Mouse (Mus musculus): Measurements from ENCODE around the gene Becn1. TPM values are rescaled to one million over a fixed set of nuclear protein-coding genes. Genes with fewer than 3 reads are reported as not detected.
"Not testable (repeated sequence)": the region's sequence is repeated elsewhere in the genome, so short reads cannot be mapped to it uniquely, and the experiment has no call there.

Gene Becn1
- polyA plus RNA-seq, 1 experiment from 2014 or later: 166 TPM

DNA sequence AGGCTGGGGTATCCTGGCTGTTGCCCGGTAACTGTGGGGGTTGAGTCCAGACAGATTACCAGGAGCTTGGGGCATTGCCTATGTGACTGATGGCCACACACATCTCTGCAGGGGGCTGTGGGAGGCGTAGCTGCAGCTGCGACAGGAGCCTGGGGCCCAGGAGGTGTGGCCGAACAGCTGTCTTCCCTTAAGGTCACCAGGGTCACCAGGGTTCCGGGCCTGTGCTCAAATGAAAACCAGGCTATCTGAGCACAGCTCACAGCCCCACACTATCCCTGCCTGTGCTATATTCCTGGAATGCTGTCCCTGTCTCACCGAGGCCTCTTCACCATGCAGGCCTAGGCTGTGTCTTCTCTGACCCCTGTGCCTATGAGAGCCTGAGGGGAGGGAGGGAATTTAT is 32.4 kb upstream of the Becn1 start:
- no peaks in the 10 kb centered on the region; the same call in none of the 2 replicates for H3K4me1 ChIP-seq (replicated peaks; ENCODE audit: control insufficient read depth, insufficient read depth, low read length)
- no peak overlapping the region for H3K9ac ChIP-seq (ENCODE audit: low read depth, low read length)
- ATAC-seq (ENCODE audit: low FRiP score) (no peak), DNase-seq (ENCODE audit: low spot score) (peak; percentile 62)
- H3K27me3 ChIP-seq (ENCODE audit: control insufficient read depth, insufficient read depth, low read length): no peaks in the 10 kb centered on the region
- 6% methylated on average over 6 of the region's 6 CpGs for WGBS
- H3K4me3 ChIP-seq (ENCODE audit: low read depth, low read length): no peak overlapping the region
- H3K36me3 ChIP-seq (ENCODE audit: control insufficient read depth, insufficient read depth, low read length): no peaks in the 10 kb centered on the region
- peak overlapping the region; percentile 62 for H3K27ac ChIP-seq (ENCODE audit: low read depth, low read length)
- no peaks in the 10 kb centered on the region for H3K9me3 ChIP-seq (ENCODE audit: control insufficient read depth, low read length)
- no peak overlapping the region for H3K4me2 ChIP-seq (replicated peaks; ENCODE audit: low read depth, low read length)

DNA sequence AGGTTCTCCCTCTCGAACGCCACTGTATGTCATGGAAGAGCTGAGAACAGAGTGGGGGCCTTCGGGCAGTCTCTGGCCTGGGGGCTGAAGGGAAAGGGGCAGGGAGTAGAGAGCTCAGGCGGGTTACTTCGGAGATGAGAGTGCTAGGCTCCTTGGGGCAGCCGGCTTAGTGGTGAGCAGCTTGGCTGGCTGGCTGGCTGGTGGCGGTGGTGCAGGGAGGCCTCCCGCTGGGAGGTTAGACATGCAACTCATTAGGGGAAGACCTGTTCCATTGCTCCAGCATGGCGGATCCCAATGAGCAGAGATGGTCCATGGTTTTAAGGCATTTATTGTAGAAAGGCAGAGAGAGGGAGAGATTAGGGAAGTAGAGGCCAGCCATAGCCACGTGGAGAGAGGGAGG is 31.9 kb upstream of the Becn1 start:
- Histone ChIP-seq H3K9ac (ENCODE audit: low read depth, low read length) (no peak overlapping the region), H3K4me2 (replicated peaks; ENCODE audit: low read depth, low read length) (no peak overlapping the region), H3K4me1 (replicated peaks; ENCODE audit: control insufficient read depth, insufficient read depth, low read length) (no peaks in the 10 kb centered on the region; the same call in none of the 2 replicates), H3K9me3 (ENCODE audit: control insufficient read depth, low read length) (no peaks in the 10 kb centered on the region), H3K27me3 (ENCODE audit: control insufficient read depth, insufficient read depth, low read length) (no peaks in the 10 kb centered on the region), H3K4me3 (ENCODE audit: low read depth, low read length) (no peak overlapping the region), H3K36me3 (ENCODE audit: control insufficient read depth, insufficient read depth, low read length) (no peaks in the 10 kb centered on the region), H3K27ac (ENCODE audit: low read depth, low read length) (peak overlapping the region; percentile 62; the same call in 1 of the 2 replicates)
- DNase-seq (ENCODE audit: low spot score) (peak; percentile 25), ATAC-seq (ENCODE audit: low FRiP score) (no peak)
- 17% methylated on average over 10 of the region's 10 CpGs for WGBS

DNA sequence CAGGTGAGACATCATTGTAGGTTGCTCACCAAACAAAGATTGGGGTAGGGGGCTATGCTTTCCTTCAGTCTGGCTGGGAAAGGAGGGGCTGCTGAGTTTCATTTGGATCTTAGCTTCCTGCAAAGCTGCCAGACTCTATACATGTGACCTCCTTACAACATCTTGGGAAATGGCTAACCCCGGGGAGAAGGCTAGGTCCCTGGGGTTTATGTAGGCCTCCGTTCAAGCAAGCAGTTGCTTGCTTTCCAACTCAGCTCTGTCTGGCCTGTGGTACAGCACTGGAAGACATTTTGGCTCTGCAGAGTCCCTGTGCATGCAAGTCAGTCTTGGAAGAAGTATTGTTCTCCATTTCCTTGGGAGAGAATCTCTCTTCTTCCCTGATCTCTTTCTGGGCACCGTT is 30.5 kb upstream of the Becn1 start:
- DNase-seq (ENCODE audit: low spot score): no peak
- Histone ChIP-seq H3K27ac (ENCODE audit: low read depth, low read length) (no peak overlapping the region), H3K9me3 (ENCODE audit: control insufficient read depth, low read length) (no peaks in the 10 kb centered on the region), H3K9ac (ENCODE audit: low read depth, low read length) (no peak overlapping the region), H3K4me3 (ENCODE audit: low read depth, low read length) (no peak overlapping the region), H3K4me1 (replicated peaks; ENCODE audit: control insufficient read depth, insufficient read depth, low read length) (no peaks in the 10 kb centered on the region; the same call in none of the 2 replicates), H3K27me3 (ENCODE audit: control insufficient read depth, insufficient read depth, low read length) (no peaks in the 10 kb centered on the region), H3K4me2 (replicated peaks; ENCODE audit: low read depth, low read length) (no peak overlapping the region), H3K36me3 (ENCODE audit: control insufficient read depth, insufficient read depth, low read length) (no peaks in the 10 kb centered on the region)
- no peak for ATAC-seq (ENCODE audit: low FRiP score)
- 83% methylated on average over 3 of the region's 3 CpGs for WGBS

DNA sequence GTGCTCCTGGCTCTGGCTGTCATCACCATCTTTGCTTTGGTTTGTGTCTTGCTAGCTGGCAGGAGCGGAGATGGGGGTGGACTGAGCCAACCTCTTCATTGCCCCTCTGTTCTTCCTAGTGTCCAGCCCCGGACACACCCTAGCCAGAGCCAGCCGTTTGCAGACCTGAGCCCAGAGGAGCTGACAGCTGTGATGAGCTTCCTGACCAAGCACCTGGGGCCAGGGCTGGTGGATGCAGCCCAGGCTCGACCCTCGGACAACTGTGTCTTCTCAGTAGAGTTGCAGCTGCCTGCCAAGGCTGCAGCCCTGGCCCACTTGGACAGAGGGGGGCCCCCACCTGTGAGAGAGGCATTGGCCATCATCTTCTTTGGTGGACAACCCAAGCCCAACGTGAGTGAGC is 28.9 kb upstream of the Becn1 start:
- H3K4me2 ChIP-seq (replicated peaks; ENCODE audit: low read depth, low read length): not testable (repeated sequence)

GRCm38 (mm10) chr11:101330371-101330924 is 28.4 kb upstream of the Becn1 start, which contains the start of gene Aoc3:
Aoc3 (plus strand) TSS chr11:101330605.
- no peak for DNase-seq (ENCODE audit: low spot score)
- Histone ChIP-seq H3K4me1 (replicated peaks; ENCODE audit: control insufficient read depth, insufficient read depth, low read length) (no peaks in the 10 kb centered on the region; the same call in 1 of the 2 replicates), H3K27ac (ENCODE audit: low read depth, low read length) (no peak within 1 kb of the TSS), H3K27me3 (ENCODE audit: control insufficient read depth, insufficient read depth, low read length) (no peaks in the 10 kb centered on the region), H3K4me3 (ENCODE audit: low read depth, low read length) (no peak within 1 kb of the TSS), H3K4me2 (replicated peaks; ENCODE audit: low read depth, low read length) (no peak within 1 kb of the TSS), H3K36me3 (ENCODE audit: control insufficient read depth, insufficient read depth, low read length) (0 out of 2 replicates have a peak, but pooled peaks cover 3% of the 10 kb centered on the region), H3K9ac (ENCODE audit: low read depth, low read length) (no peak within 1 kb of the TSS), H3K9me3 (ENCODE audit: control insufficient read depth, low read length) (no peaks in the 10 kb centered on the region)
- 65% methylated on average over 7 of the region's 7 CpGs for WGBS
- ATAC-seq (ENCODE audit: low FRiP score): no peak

More for the DNA sequence above, 28.9 kb upstream of the Becn1 start:
- 83% methylated on average over 6 of the region's 6 CpGs for WGBS
- not testable (repeated sequence) for H3K9me3 ChIP-seq (ENCODE audit: control insufficient read depth, low read length); H3K36me3 ChIP-seq (ENCODE audit: control insufficient read depth, insufficient read depth, low read length); ATAC-seq (ENCODE audit: low FRiP score); H3K4me3 ChIP-seq (ENCODE audit: low read depth, low read length); H3K4me1 ChIP-seq (replicated peaks; ENCODE audit: control insufficient read depth, insufficient read depth, low read length); H3K27me3 ChIP-seq (ENCODE audit: control insufficient read depth, insufficient read depth, low read length); H3K27ac ChIP-seq (ENCODE audit: low read depth, low read length); H3K9ac ChIP-seq (ENCODE audit: low read depth, low read length); DNase-seq (ENCODE audit: low spot score)

DNA sequence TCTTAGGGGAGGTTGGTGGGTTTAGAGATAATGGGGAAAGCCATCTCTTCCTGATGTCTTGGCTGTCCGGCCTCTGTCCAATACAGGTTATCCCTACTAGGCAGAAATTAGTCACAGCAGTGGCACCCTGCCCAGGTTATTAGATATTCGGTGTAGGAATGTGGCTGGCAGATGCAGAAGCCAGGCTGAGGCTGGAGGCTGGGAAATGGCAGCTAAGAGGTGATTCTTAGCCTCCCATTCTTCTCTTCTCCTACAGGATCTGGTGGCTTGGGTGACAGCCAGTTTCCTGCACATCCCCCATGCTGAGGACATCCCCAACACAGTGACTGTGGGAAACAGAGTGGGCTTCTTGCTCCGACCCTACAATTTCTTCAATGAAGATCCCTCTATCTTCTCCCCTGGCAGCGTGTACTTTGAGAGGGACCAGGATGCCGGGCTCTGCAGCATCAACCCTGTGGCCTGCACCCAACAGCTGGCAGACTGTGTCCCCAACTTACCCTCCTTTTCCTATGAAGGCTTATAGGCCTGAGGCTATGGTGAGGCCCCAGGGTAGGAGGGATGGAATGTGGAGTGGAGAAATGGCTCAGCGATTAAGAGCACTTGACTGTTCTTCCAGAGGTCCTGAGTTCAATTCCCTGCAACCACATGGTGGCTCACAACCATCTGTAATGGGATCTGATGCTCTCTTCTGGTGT is 27.0 kb upstream of the Becn1 start:
- Histone ChIP-seq H3K9me3 (ENCODE audit: control insufficient read depth, low read length) (no peaks in the 10 kb centered on the region), H3K27me3 (ENCODE audit: control insufficient read depth, insufficient read depth, low read length) (no peaks in the 10 kb centered on the region), H3K4me3 (ENCODE audit: low read depth, low read length) (no peak overlapping the region), H3K27ac (ENCODE audit: low read depth, low read length) (no peak overlapping the region), H3K4me1 (replicated peaks; ENCODE audit: control insufficient read depth, insufficient read depth, low read length) (no peaks in the 10 kb centered on the region; the same call in 1 of the 2 replicates), H3K36me3 (ENCODE audit: control insufficient read depth, insufficient read depth, low read length) (0 out of 2 replicates have a peak, but pooled peaks cover 3% of the 10 kb centered on the region), H3K9ac (ENCODE audit: low read depth, low read length) (no peak overlapping the region), H3K4me2 (replicated peaks; ENCODE audit: low read depth, low read length) (no peak overlapping the region)
- 81% methylated on average over 6 of the region's 6 CpGs for WGBS
- ATAC-seq (ENCODE audit: low FRiP score) (no peak), DNase-seq (ENCODE audit: low spot score) (no peak)

- H3K36me3 ChIP-seq (ENCODE audit: control insufficient read depth, insufficient read depth, low read length): peaks cover 6% of the 10 kb centered on the region; the same call in 1 of the 2 replicates
- H3K4me1 ChIP-seq (replicated peaks; ENCODE audit: control insufficient read depth, insufficient read depth, low read length): no peaks in the 10 kb centered on the region
- 52% methylated on average over 3 of the region's 3 CpGs for WGBS
- no peak overlapping the region for H3K4me2 ChIP-seq (replicated peaks; ENCODE audit: low read depth, low read length)
- DNase-seq (ENCODE audit: low spot score) (no peak), ATAC-seq (ENCODE audit: low FRiP score) (no peak)
- H3K27ac ChIP-seq (ENCODE audit: low read depth, low read length): no peak overlapping the region
- no peak overlapping the region for H3K4me3 ChIP-seq (ENCODE audit: low read depth, low read length)
- H3K9ac ChIP-seq (ENCODE audit: low read depth, low read length): no peak overlapping the region
- no peaks in the 10 kb centered on the region for H3K27me3 ChIP-seq (ENCODE audit: control insufficient read depth, insufficient read depth, low read length)
- no peaks in the 10 kb centered on the region for H3K9me3 ChIP-seq (ENCODE audit: control insufficient read depth, low read length)
These were observed 25.2 kb upstream of the Becn1 start for GRCm38 (mm10) chr11:101327311-101327710.

DNA sequence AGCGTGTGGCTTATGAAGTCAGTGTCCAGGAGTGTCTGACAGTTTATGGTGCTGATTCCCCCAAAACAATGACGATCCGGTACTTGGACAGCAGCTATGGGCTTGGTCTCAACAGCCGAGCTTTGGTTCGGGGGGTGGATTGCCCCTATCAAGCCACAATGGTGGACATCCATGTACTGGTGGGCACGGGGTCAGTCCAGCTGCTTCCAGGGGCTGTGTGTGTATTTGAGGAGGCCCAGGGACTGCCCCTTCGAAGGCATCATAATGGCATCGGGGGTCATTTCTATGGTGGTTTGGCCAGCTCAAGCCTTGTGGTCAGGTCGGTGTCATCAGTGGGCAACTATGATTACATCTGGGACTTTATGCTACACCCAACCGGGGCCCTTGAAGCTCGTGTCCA is 24.1 kb upstream of the Becn1 start:
- ATAC-seq (ENCODE audit: low FRiP score) (no peak), DNase-seq (ENCODE audit: low spot score) (no peak)
- WGBS: 86% methylated on average over 11 of the region's 11 CpGs
- Histone ChIP-seq H3K36me3 (ENCODE audit: control insufficient read depth, insufficient read depth, low read length) (peaks cover 6% of the 10 kb centered on the region; the same call in 1 of the 2 replicates), H3K9me3 (ENCODE audit: control insufficient read depth, low read length) (no peaks in the 10 kb centered on the region), H3K27me3 (ENCODE audit: control insufficient read depth, insufficient read depth, low read length) (no peaks in the 10 kb centered on the region), H3K4me2 (replicated peaks; ENCODE audit: low read depth, low read length) (no peak overlapping the region), H3K4me3 (ENCODE audit: low read depth, low read length) (no peak overlapping the region), H3K4me1 (replicated peaks; ENCODE audit: control insufficient read depth, insufficient read depth, low read length) (no peaks in the 10 kb centered on the region), H3K27ac (ENCODE audit: low read depth, low read length) (no peak overlapping the region), H3K9ac (ENCODE audit: low read depth, low read length) (no peak overlapping the region)

GRCm38 (mm10) chr11:101325201-101325600 is 23.1 kb upstream of the Becn1 start:
- H3K36me3 ChIP-seq (ENCODE audit: control insufficient read depth, insufficient read depth, low read length): peaks cover 14% of the 10 kb centered on the region
- not testable (repeated sequence) for H3K27me3 ChIP-seq (ENCODE audit: control insufficient read depth, insufficient read depth, low read length); H3K4me1 ChIP-seq (replicated peaks; ENCODE audit: control insufficient read depth, insufficient read depth, low read length); H3K9me3 ChIP-seq (ENCODE audit: control insufficient read depth, low read length); H3K27ac ChIP-seq (ENCODE audit: low read depth, low read length); ATAC-seq (ENCODE audit: low FRiP score); H3K4me3 ChIP-seq (ENCODE audit: low read depth, low read length); DNase-seq (ENCODE audit: low spot score); H3K4me2 ChIP-seq (replicated peaks; ENCODE audit: low read depth, low read length); H3K9ac ChIP-seq (ENCODE audit: low read depth, low read length)
- 94% methylated on average over 11 of the region's 11 CpGs for WGBS
